Mouse (Mus musculus) inflammation-experienced regulatory T-cells, adult 6 months (primary cell): ENCODE results near the gene Zfp809. TPM values are rescaled to one million over a fixed set of nuclear protein-coding genes. Genes with fewer than 3 reads are reported as not detected.

Experiments used
- ATAC-seq: one replicate; pipeline ENCODE4 v1.8.0; 2017
- polyA plus RNA-seq, 3 experiments: library from polyadenylated mRNA; unstranded; fragments of 100-300 nt; shearing (Covaris generic); gene quantifications; one replicate each; pipeline ENCODE4 v1.2.1; 2017

Zfp809 gene
- polyA plus RNA-seq, 3 experiments from 2014 or later: 39.0 to 42.2 (median 40.6) TPM

GRCm38 (mm10) chr9:22262611-22263010 lies 37.1 kb downstream of the Zfp809 start:
- ATAC-seq: no peak

DNA sequence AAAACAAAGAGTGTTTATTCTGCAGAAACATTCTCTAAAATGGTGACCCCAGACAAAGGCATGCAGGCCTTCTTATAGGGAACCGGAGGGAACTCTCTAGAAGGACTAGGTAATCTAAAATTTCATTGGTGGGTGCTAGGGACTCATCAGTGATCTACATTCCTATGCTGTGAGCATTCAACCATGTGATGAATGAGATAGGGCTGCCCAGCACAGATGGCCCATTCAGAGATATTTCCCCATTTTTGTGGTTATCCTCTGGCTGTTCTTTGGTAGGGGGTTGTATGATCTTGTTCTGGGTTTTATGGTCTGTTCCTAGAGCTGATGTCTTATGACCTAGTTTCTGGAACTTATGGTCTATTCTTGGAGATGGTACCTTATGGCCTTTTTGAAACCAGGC lies 43.4 kb downstream of the Zfp809 start:
- no peak for ATAC-seq

- no peak for ATAC-seq
Observed at GRCm38 (mm10) chr9:22278733-22279132, 53.2 kb downstream of the Zfp809 start.

Other genes with a start within 250 kb of the Zfp809 start
- gene Rgl3, start 236.3 kb upstream of the Zfp809 start, polyA plus RNA-seq: not detected
- not detected for gene Ccdc151, start 223.1 kb upstream of the Zfp809 start, polyA plus RNA-seq
- gene Prkcsh, start 222.9 kb upstream of the Zfp809 start, polyA plus RNA-seq: 10 to 100 TPM; 30.8 to 47.7 (median 36.1) TPM
- not detected for gene Elavl3, start 173.7 kb upstream of the Zfp809 start, polyA plus RNA-seq
- gene Gm49318, start 154.5 kb upstream of the Zfp809 start, polyA plus RNA-seq: not detected
- 1 to 10 TPM; 2.9 to 7.0 (median 6.5) TPM for gene Zfp653, start 154.3 kb upstream of the Zfp809 start, polyA plus RNA-seq
- 10 to 100 TPM; 27.7 to 40.0 (median 37.7) TPM for gene Ecsit, start 140.3 kb upstream of the Zfp809 start, polyA plus RNA-seq
- gene Cnn1, start 126.5 kb upstream of the Zfp809 start, polyA plus RNA-seq: under 1 TPM; 0.20 to 0.36 (median 0.32) TPM
- gene Elof1, start 108.5 kb upstream of the Zfp809 start, polyA plus RNA-seq: 10 to 100 TPM; 76.4 to 98.9 (median 89.4) TPM
- gene Acp5, start 90.0 kb upstream of the Zfp809 start, polyA plus RNA-seq: 100 to 1,000 TPM; 155 to 257 (median 245) TPM
- gene Pigyl, start 68.9 kb upstream of the Zfp809 start, polyA plus RNA-seq: 10 to 100 TPM; 40.1 to 46.8 (median 43.2) TPM
- gene Zfp872, start 37.6 kb upstream of the Zfp809 start, polyA plus RNA-seq: not detected
- gene Zfp599, start 34.2 kb downstream of the Zfp809 start, polyA plus RNA-seq: 1 to 10 TPM; 5.2 to 8.8 (median 7.8) TPM
- gene Zfp810, start 81.9 kb downstream of the Zfp809 start, polyA plus RNA-seq: 10 to 100 TPM; 10.7 to 21.5 (median 17.5) TPM
- gene Anln, start 163.5 kb downstream of the Zfp809 start, polyA plus RNA-seq: 10 to 100 TPM in 1 of 3 experiments, 1 to 10 TPM in 1, under 1 TPM in 1; 0.87 to 12.0 (median 1.3) TPM
- 1 to 10 TPM; 1.4 to 2.3 (median 1.6) TPM for gene 9530077C05Rik, start 185.8 kb downstream of the Zfp809 start, polyA plus RNA-seq
- gene Gm17545, start 228.6 kb downstream of the Zfp809 start, polyA plus RNA-seq: not detected
- gene Rp9, start 244.0 kb downstream of the Zfp809 start, polyA plus RNA-seq: 10 to 100 TPM; 19.6 to 37.9 (median 37.9) TPM